Mouse (Mus musculus) adrenal gland (tissue): ENCODE measurements around the gene Pde10a.
"Not testable (repeated sequence)": the region's sequence is repeated elsewhere in the genome, so short reads cannot be mapped to it uniquely, and the experiment has no call there.

ENCODE experiments used
- intact Hi-C: fragments of 180-260 bp; cut with DNase I; formaldehyde crosslinking; loops from one replicate; pipeline ENCODE4 v1.15.1; 2025

Gene Pde10a

DNA sequence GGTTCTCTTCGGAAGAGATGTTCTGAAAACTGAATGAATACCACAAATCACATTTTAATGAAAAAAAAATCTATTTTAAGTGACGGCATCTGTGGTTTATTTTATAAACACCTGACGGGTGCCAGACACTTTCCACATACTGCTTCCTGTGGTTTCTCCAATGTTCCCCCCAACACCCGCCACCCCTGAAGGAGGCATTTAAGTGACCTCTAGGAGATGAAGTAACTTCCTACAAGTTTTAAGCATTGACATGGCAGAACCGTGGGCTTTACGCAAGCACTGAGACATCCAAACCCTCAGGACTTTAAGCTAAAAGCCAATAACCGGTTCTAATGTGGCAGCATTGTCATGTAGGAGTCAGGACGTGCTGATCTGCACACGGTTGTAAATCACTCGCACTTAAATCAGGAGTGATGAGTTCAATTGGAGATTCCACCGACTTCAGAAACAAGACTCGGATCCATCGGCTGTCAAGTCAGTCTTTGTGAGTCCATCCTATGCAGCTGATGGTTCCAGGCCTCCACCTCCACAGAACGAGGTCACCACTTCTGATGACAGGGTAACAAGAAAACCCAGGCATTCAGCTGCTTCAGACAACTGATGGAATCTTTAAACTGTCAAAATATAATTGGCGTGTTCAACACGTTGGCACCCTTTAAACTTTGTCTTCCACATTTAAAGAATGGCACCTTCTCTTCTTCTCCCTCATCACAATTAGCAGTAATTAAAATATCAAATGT, 115.7 kb downstream of the Pde10a start:
- intact Hi-C loops, result no loop called here

DNA sequence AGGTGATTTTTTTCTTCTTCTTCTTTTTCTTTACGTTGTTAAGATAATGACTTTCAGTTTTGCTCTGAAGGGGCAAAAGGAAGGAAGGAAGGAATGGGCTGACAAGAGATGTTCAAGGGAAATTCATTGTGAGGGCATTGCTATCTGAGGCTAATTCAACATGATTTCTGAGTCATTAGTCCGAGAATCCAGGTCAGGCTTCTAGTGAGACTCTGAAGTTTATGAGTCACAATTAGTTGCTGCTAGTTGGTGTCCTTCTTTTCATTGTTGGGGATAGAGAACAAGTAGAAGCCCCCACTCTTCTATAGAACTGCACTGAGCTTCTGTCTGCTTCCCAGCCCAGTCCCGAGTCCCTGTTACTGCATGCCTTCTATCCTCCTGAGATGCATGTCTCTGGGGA, 116.3 kb downstream of the Pde10a start:
- intact Hi-C loops, result no loop called here

- intact Hi-C loops, result no loop called here
These were observed 117.2 kb downstream of the Pde10a start for GRCm38 (mm10) chr17:8642356-8642755.

DNA sequence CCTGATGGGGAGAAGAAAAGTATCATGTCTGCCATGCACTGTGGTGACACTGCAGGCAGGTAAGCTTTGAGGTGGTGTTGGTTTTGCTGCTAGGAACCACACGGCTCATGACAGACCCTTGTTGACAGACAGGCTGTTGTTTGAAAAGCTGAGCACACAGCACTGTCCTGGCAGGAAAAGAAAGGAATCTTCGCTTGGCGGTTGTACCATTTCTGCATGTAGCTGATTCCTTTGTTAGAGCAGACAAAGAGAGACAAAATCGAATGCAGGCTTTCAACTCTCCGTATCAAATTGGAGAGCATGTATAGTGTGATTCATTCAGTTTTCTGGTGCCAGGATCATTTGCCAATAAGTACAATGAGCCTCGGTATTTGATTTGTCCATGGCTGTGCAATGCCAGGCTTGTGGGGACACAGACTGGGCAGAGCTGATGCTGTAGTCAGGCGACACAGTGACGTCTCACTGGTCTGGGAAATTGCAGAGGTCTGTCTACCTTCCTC, 122.2 kb downstream of the Pde10a start:
- intact Hi-C loops, result no loop called here

GRCm38 (mm10) chr17:8648310-8648709, 123.1 kb downstream of the Pde10a start:
- intact Hi-C loops, result no loop called here

DNA sequence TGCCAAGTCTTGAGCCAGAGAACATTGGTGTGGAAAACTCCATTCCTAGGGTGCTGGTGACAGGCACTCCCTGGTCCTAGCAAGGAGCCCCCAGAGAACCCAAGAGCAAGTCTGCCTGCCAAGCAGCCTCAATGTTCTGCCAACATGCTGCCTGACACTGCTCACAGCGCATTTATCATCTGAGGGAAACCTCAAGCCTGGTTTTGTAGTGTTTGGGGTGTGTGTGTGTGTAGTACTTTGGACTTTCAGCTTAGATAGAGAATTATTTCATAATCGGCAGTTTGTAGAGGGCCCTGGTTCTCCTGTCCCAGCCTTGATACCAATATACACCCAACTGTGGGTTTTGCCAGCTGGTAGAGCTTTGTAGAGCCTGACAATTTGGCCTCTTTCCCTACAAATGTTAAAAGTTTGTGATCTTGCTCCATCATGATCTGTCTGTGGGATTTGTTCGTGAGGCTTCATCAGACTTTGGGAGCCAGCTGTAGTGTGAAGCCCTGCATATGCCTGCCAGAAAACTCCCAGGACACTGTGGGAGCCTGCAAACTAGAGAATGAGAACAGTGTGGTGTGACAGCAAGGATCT, 127.6 kb downstream of the Pde10a start:
- intact Hi-C loops, result no loop called here

DNA sequence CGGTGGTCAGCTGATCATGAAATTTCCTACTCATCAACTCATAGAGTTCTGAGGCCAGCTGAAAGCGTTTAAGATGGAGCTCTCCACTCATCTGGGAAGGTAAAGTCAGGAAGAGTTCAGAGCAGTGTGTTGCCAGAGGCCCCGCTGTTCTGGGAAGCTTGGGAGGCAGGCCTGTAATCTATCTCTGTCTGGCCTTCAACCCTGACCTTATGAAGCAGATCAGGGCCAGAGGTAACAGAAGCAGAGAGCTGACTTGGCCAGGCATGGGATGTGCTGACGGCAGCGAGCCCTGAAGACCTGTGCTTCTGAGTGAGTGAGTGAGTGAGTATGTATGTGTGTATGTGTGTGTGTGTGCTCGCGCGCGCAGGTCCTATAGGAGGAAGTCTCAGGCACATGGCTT, 132.5 kb downstream of the Pde10a start:
- intact Hi-C loops, result no loop called here

- intact Hi-C loops, result no loop called here
These were observed 133.7 kb downstream of the Pde10a start for GRCm38 (mm10) chr17:8658751-8659454.

GRCm38 (mm10) chr17:8666912-8667311, 141.7 kb downstream of the Pde10a start:
- intact Hi-C loops, result no loop called here

DNA sequence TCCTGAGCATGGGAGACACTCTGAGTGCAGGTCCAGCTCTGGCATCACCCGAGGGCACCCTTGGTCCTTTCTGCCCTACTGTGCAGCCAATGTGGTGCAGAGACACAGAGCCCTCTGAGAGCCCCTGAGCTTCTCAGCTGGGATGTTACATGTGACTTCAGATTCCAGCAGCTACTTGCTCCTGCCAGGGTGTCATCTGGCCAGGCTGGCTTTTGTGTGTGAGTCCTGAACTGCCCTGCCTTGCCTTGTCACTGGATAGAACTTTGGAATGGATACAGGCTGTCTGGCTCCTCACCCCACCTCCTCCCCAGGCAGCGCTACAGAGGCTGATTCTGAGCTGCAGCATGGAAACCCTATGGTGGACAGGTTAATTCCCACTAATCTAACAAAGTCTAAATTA, 149.5 kb downstream of the Pde10a start:
- intact Hi-C loops, result no loop called here

DNA sequence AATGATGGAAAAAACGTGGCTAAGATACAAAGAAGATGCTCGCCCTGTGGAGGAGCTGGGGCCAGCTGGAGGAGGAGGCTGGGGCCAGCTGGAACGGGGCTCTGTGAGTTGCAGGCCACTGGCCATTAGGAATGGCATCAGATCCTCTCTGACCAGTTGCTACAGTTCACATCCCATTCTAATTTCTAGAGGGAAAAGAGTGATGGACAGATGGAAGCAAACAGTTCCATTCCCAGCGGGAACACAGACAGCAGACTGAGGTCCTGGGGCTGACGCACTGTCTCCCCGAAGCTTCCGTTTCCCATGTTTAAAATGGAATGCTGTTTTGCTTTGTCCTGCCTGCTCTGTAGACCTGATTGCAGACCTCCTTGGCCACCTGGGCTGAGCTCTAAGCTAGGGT, 161.2 kb downstream of the Pde10a start:
- intact Hi-C loops, result no loop called here

DNA sequence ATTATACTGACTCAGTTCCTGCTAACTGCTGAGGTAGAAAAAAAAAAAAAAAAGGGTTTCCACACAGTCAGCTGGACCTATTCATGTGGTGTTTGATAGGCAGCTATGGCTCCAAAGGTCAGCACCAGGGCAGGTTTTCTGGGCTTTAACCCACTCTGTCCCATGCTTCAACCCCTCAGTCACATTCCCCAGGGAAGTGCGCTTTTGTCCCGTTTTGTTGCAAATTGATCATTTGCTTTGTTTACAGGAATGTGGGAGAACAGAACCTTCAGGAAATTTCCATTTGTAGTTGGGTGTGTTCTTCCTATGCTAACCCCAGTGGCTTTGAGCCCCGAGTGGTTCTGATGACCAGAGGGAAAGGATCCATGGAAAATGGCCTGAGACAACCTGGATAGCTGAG, 162.9 kb downstream of the Pde10a start:
- intact Hi-C loops, result no loop called here

DNA sequence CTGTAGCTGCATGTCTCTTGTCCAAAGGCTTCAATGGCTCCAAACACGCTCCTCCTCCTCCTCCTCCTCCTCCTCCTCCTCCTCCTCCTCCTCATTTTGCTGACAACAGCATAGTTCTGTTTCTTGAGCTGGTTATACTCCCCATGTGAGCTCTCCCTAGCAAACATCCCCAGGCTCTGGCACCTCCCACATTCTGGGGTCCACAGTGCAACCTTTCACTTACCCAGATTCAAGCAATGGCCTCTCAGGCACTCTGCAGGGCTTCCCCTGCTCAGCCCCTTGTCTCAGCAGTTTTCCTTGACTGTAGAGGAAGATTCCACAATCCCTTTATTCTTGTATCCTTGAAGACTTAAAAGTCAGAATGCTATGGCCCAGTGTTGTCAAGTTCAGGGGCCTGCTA, 173.1 kb downstream of the Pde10a start:
- intact Hi-C loops, result no loop called here

GRCm38 (mm10) chr17:8698793-8699192, 173.6 kb downstream of the Pde10a start:
- intact Hi-C loops, result no loop called here

- intact Hi-C loops, result no loop called here
These were observed 175.9 kb downstream of the Pde10a start for GRCm38 (mm10) chr17:8701096-8701495.

DNA sequence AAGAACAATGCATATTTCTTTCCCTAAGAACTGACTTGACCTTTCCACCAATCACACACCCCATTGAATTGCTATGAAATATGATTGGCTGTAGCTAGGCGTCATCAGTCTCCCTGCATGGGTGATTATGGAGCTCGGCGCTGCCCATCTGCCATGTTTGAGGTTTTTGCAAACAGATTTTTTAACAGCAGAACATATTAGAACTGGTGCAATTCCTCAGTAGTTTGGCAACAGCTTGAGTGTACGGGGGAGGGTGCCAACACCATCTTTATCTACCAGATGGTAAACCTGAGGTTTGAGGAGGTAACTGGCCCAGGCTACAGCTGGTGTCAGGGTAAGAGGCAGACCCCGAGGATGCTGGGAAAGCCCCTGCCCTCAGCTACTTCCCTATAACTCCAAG, 177.3 kb downstream of the Pde10a start:
- intact Hi-C loops, result no loop called here

DNA sequence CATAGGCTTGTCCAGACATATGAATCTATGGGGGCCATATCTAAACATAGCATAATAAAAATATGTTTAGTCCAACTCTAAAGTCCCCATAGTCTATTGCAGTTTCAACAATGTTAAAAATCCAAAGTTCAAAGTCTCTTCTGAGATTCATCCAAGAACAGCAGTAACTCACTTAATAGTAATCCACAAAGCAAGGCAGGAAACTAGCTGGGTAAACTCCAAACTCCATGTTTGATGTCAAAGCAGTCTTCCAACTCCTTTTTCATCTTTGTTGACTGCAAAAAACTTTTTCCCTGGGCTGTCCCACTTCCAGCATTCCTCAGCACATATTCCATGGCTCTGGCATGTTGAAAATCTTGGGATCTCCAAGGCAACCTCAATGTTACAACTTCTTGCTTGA, 182.8 kb downstream of the Pde10a start:
- intact Hi-C loops, result no loop called here

GRCm38 (mm10) chr17:8712734-8713133, 187.6 kb downstream of the Pde10a start:
- intact Hi-C loops, result not testable (repeated sequence)

GRCm38 (mm10) chr17:8720961-8721360, 195.8 kb downstream of the Pde10a start:
- intact Hi-C loops, result no loop called here

DNA sequence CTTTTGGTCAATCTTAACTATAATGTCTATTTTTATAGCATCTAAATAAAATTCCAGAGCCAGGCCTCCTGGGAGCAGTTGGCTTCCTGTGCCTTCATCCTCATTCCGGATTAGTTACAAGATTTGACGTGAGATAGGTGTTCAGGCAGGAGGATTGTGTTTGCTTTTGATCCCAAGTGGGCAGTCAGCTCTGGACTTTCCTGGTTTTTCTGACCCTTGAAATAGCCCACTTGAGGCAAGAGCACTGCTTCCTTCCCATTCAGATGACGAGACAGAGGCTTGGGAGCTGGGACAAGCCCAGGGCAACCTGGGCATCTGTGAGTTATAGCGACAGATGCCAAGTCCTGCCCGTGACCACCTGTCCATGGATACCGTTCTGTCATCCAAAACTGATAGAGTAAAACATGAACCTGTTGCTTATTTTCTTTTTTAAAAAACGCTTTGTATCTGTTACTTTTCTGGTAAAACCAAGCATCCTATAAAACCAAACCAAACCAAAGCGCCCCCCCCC, 199.3 kb downstream of the Pde10a start:
- intact Hi-C loops, result no loop called here

- intact Hi-C loops, result no loop called here
These were observed 203.5 kb downstream of the Pde10a start for GRCm38 (mm10) chr17:8728646-8729045.

DNA sequence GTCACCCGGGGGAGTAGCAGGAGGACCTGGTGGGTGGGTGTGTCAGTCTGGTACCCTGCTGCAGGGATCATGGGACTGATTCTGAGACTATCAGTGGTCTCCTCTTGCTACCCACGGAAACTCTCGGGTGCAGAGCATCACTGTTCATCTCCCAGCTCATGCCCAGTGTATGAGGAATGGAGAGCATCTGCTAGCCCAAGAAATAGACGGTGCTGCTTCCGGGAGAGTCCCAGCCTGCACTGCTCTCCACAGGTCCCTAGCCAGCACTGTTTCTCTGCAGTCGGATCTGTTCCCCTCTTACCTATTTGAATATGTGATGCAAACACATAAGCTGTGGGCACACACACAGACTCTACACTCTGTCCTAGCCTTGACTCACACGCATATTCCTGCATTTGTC, 204.6 kb downstream of the Pde10a start:
- intact Hi-C loops, result no loop called here
